In the genomic region with DNA sequence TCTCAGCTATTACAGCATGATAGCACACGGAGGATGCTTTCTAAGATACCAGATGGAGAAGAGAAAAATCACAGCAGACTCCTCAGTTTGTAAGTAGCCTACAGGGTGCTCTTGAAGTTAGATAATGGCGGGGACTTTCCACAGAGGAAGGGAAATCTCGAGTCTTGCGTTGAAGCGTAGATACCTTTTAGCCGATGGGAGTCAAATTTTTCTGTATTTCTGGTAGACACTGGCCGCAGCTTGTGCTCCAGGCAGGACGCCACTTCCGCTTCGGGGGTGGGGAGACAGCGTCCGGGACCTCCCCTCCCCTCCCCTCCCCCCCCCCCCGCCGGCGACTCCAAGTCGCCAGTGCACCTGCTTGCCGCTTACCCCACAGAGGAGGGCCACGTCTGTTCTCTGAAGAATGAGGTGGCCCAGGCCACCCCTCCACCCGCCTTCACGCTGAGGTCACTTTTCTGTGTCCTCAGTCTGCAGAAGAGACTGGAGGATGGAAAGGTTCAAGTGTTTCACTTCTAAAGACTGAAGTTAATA, we compare ENCODE assay signal across 8 mouse cellular contexts. TPM values are rescaled to one million over a fixed set of nuclear protein-coding genes. Genes with fewer than 3 reads are reported as not detected.
A peak's percentile ranks its signal among the peaks of the same experiment; 100 is the strongest.
DNase-seq lines count a peak whose midpoint lies in the region; ATAC-seq and TF ChIP-seq lines count a peak whose summit lies in the region.

A gene (minus strand): TSS at position 262 of the 531 bp plus-strand sequence.

- 2% methylated on average over 19 of the region's 20 CpGs for WGBS in intestine, postnatal 0 days
- WGBS in limb, embryonic 13.5 days, result 5% methylated on average over 15 of the region's 20 CpGs
- 2% methylated on average over 16 of the region's 20 CpGs for WGBS in midbrain, embryonic 14.5 days
- whole genome bisulfite sequencing in stomach, embryonic 15.5 days, result under 1% methylated on average over 19 of the region's 20 CpGs

- ATAC-seq in intestine, postnatal 0 days, result 0 out of 2 replicates have a peak, but pooled peaks have one; percentile 20
- peak; percentile 79 for ATAC-seq in limb, embryonic 13.5 days (ENCODE audit: low FRiP score, low read depth)
- peak; percentile 29; the same call in 1 of the 2 replicates for ATAC-seq in midbrain, embryonic 14.5 days (ENCODE audit: low FRiP score, low TSS enrichment)
- peak; percentile 64 for ATAC-seq in stomach, embryonic 15.5 days (ENCODE audit: insufficient read depth, low FRiP score, low read depth)

- H3K4me1 ChIP-seq in intestine, postnatal 0 days (replicated peaks; ENCODE audit: control insufficient read depth, insufficient read depth, low read length), result no peaks in the 10 kb centered on the region
- H3K4me1 ChIP-seq in limb, embryonic 13.5 days, result no peaks in the 10 kb centered on the region
- H3K4me1 ChIP-seq in midbrain, embryonic 14.5 days (ENCODE audit: control insufficient read depth, insufficient read depth, low read length), result 0 out of 2 replicates have a peak, but pooled peaks cover 6% of the 10 kb centered on the region
- no peaks in the 10 kb centered on the region for H3K4me1 ChIP-seq in stomach, embryonic 15.5 days

- no peaks in the 10 kb centered on the region for H3K36me3 ChIP-seq in intestine, postnatal 0 days (ENCODE audit: control insufficient read depth, insufficient read depth)
- H3K36me3 ChIP-seq in limb, embryonic 13.5 days, result no peaks in the 10 kb centered on the region
- H3K36me3 ChIP-seq in midbrain, embryonic 14.5 days (ENCODE audit: control insufficient read depth, insufficient read depth, low read length), result no peaks in the 10 kb centered on the region
- no peaks in the 10 kb centered on the region for H3K36me3 ChIP-seq in stomach, embryonic 15.5 days

- H3K4me2 ChIP-seq in intestine, postnatal 0 days (replicated peaks; ENCODE audit: low read depth), result peak within 1 kb of the TSS; percentile 63
- H3K4me2 ChIP-seq in limb, embryonic 13.5 days (replicated peaks), result peak within 1 kb of the TSS; percentile 68
- peak within 1 kb of the TSS; percentile 62 for H3K4me2 ChIP-seq in midbrain, embryonic 14.5 days (ENCODE audit: low read length)
- peak within 1 kb of the TSS; percentile 61 for H3K4me2 ChIP-seq in stomach, embryonic 15.5 days

- H3K4me3 ChIP-seq in intestine, postnatal 0 days (ENCODE audit: low read depth, low read length), result peak within 1 kb of the TSS; percentile 36
- peak within 1 kb of the TSS; percentile 42 for H3K4me3 ChIP-seq in limb, embryonic 13.5 days
- H3K4me3 ChIP-seq in midbrain, embryonic 14.5 days (replicated peaks; ENCODE audit: low read depth, low read length), result peak within 1 kb of the TSS; percentile 35
- peak within 1 kb of the TSS; percentile 43 for H3K4me3 ChIP-seq in stomach, embryonic 15.5 days (replicated peaks)

- H3K9ac ChIP-seq in intestine, postnatal 0 days (ENCODE audit: low read depth, low read length), result peak within 1 kb of the TSS; percentile 48
- H3K9ac ChIP-seq in limb, embryonic 13.5 days, result peak within 1 kb of the TSS; percentile 67
- peak within 1 kb of the TSS; percentile 63 for H3K9ac ChIP-seq in midbrain, embryonic 14.5 days (replicated peaks; ENCODE audit: low read length)
- peak within 1 kb of the TSS; percentile 0; the same call in 1 of the 2 replicates for H3K9ac ChIP-seq in stomach, embryonic 15.5 days

- no peak for TF ChIP-seq CTCF in intestine, postnatal 0 days (IDR thresholded peaks at IDR 0.05; ENCODE audit: low read depth)

- DNase-seq in right cerebral cortex, adult 18-20 months, result peak; percentile 29
- no peak for DNase-seq in right cerebral cortex, postnatal 36 days (ENCODE audit: low spot score in 2 of 2)
- DNase-seq in embryo, embryonic 10.5 days (ENCODE audit: low spot score), result peak; percentile 55
- peak; percentile 97 for DNase-seq in heart, adult 11 months
- peak; percentile 60 for DNase-seq in midbrain, embryonic 14.5 days

- H3K27me3 ChIP-seq in intestine, postnatal 0 days (replicated peaks; ENCODE audit: control insufficient read depth, insufficient read depth, low read length), result no peaks in the 10 kb centered on the region
- no peaks in the 10 kb centered on the region for H3K27me3 ChIP-seq in limb, embryonic 13.5 days
- no peaks in the 10 kb centered on the region for H3K27me3 ChIP-seq in midbrain, embryonic 14.5 days (ENCODE audit: control insufficient read depth, insufficient read depth, low read length)
- H3K27me3 ChIP-seq in stomach, embryonic 15.5 days (replicated peaks), result no peaks in the 10 kb centered on the region

- no peaks in the 10 kb centered on the region for H3K9me3 ChIP-seq in intestine, postnatal 0 days (ENCODE audit: control insufficient read depth)
- H3K9me3 ChIP-seq in limb, embryonic 13.5 days, result no peaks in the 10 kb centered on the region
- H3K9me3 ChIP-seq in midbrain, embryonic 14.5 days (ENCODE audit: control insufficient read depth, low read length), result no peaks in the 10 kb centered on the region
- H3K9me3 ChIP-seq in stomach, embryonic 15.5 days, result no peaks in the 10 kb centered on the region

- H3K27ac ChIP-seq in intestine, postnatal 0 days (ENCODE audit: low read depth, low read length), result peak within 1 kb of the TSS; percentile 30
- H3K27ac ChIP-seq in limb, embryonic 13.5 days, result peak within 1 kb of the TSS; percentile 39; the same call in 1 of the 2 replicates
- H3K27ac ChIP-seq in midbrain, embryonic 14.5 days (replicated peaks; ENCODE audit: low read depth, low read length), result peak within 1 kb of the TSS; percentile 45; the same call in 1 of the 2 replicates
- peak within 1 kb of the TSS; percentile 60 for H3K27ac ChIP-seq in stomach, embryonic 15.5 days

RNA-seq across cellular contexts. Expression of the gene that starts here (rescaled TPM):
- polyA plus RNA-seq in intestine, postnatal 0 days (2015; fragmentation: Nextera tagmentation; extraction: Ambion mirVana), result 1,954 and 2,041 TPM in 2 replicates
- 5,052 and 5,054 TPM in 2 replicates for polyA plus RNA-seq in limb, embryonic 13.5 days (2015; fragmentation: Nextera tagmentation; extraction: Ambion mirVana)
- 3,788 and 4,401 TPM in 2 replicates for polyA plus RNA-seq in midbrain, embryonic 14.5 days (2014; fragmentation: Nextera tagmentation; extraction: Ambion mirVana)
- polyA plus RNA-seq in stomach, embryonic 15.5 days (2015; fragmentation: Nextera tagmentation; extraction: Ambion mirVana), result 4,240 and 4,503 TPM in 2 replicates

Comparison
In these comparisons a context has a peak if more than half of its experiments do, and no peak if none do; other contexts are left out.
1. DNase-seq: peak in right cerebral cortex, adult 18-20 months (single experiment), embryo, embryonic 10.5 days (single experiment), heart, adult 11 months (single experiment) and midbrain, embryonic 14.5 days (single experiment); none in right cerebral cortex, postnatal 36 days (0 of 2).
2. ATAC-seq: peak in every context shown above with its lines; median percentile 79 in limb, embryonic 13.5 days; 64 in stomach, embryonic 15.5 days; 29 in midbrain, embryonic 14.5 days; 20 in intestine, postnatal 0 days.
3. H3K9ac ChIP-seq: peak in every context shown above with its lines; median percentile 67 in limb, embryonic 13.5 days; 63 in midbrain, embryonic 14.5 days; 48 in intestine, postnatal 0 days; 0 in stomach, embryonic 15.5 days.
4. Peak in every context shown above with its lines, with median percentiles within 50 percentile points of each other: H3K27ac ChIP-seq, H3K4me2 ChIP-seq and H3K4me3 ChIP-seq.